Mouse (Mus musculus): ENCODE data around the gene Prtg. TPM values are rescaled to one million over a fixed set of nuclear protein-coding genes. Genes with fewer than 3 reads are reported as not detected.

Prtg gene
- total and polyA plus RNA-seq, 3 experiments, result not detected

GRCm38 (mm10) chr9:72806146-72806545, 528 bp upstream of the Prtg start:
- Histone ChIP-seq H3K9ac (ENCODE audit: insufficient read depth, low read depth) (no peak overlapping the region), H3K4me2 (ENCODE audit: insufficient read depth, low read depth, poor library complexity, severe bottlenecking) (no peak overlapping the region), H3K36me3 (replicated peaks in 1 of 2; ENCODE audit: control insufficient read depth in 1 of 2, insufficient read depth in 1 of 2, low read length in 1 of 2) (no peaks in the 10 kb centered on the region), H3K4me1 (ENCODE audit: control insufficient read depth in 1 of 2, insufficient read depth in 2 of 2) (peaks cover 5 to 6% of the 10 kb centered on the region in 2 experiments; a peak in 3 of 4 replicates), H3K27me3 (replicated peaks) (no peaks in the 10 kb centered on the region), H3K9me3 (replicated peaks; ENCODE audit: low read length) (peaks cover 5% of the 10 kb centered on the region), H3K79me2 (replicated peaks; ENCODE audit: control insufficient read depth, extremely low read depth, insufficient read depth, poor library complexity, severe bottlenecking) (no peaks in the 10 kb centered on the region), H3K27ac (ENCODE audit: insufficient read depth, low read depth) (no peak overlapping the region), H3K4me3 (replicated peaks in 1 of 3; ENCODE audit: low read depth in 2 of 3, low read length in 2 of 3, poor library complexity in 1 of 3) (no peak overlapping the region)
- in situ Hi-C loops (cut with MboI; ENCODE audit: low pct_ligation_motif_present, low pct_unique_long_range_greater_than_20kb, low sequenced_read_pairs) (no loop called here), dilution Hi-C loops (cut with MboI; ENCODE audit: extremely low pct_ligation_motif_present, extremely low pct_unique_long_range_greater_than_20kb, low sequenced_read_pairs) (no loop called here)
- no peak for DNase-seq (ENCODE audit: extremely low read depth)
- TF ChIP-seq JUND (conservative IDR thresholded peaks at IDR 0.05; ENCODE audit: low read depth, low read length) (no peak), TBP (conservative IDR thresholded peaks at IDR 0.05; ENCODE audit: low read depth, low read length) (no peak), ELF1 (IDR thresholded peaks at IDR 0.05; ENCODE audit: low read depth, low read length) (no peak), POLR2AphosphoS2 (IDR thresholded peaks at IDR 0.05; ENCODE audit: low read depth, low read length) (no peak), JUN (IDR thresholded peaks at IDR 0.05; ENCODE audit: insufficient read depth, low read depth, low read length) (no peak)

DNA sequence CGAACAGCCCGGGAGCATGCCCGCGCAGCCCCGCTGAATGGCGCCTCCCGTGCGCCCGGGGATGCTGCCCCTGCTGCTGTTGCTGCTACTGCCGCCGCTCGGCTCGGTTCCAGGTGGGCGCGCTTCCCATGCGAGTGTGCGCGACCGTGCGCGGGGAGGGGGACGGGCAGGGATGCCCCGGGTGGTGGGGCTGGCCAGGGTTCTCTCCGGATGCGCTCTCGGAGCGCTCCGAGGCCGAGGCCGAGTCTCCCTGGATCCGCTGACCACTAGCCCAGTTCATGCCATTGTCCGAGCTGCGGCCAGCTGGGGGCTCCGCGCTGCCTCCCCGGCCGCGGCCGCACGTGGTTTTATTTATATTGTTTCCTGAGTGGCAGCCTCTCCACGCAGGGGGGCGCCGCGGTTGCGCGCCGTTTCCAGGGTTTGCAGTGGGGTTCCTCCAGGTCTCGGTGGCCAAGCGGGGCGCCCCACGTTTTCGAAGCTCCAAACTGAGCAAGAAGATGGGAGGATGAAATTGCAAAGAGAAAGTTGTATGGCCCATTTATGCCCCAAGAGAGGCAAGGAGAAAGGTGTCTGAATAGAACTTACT, 839 bp downstream of the Prtg start:
- Histone ChIP-seq H3K4me3 (replicated peaks in 1 of 3; ENCODE audit: low read depth in 2 of 3, low read length in 2 of 3, poor library complexity in 1 of 3) (peak overlapping the region in 1 of 3 experiments; percentile 15), H3K27me3 (replicated peaks) (no peaks in the 10 kb centered on the region), H3K9me3 (replicated peaks; ENCODE audit: low read length) (peaks cover 5% of the 10 kb centered on the region), H3K4me2 (ENCODE audit: insufficient read depth, low read depth, poor library complexity, severe bottlenecking) (0 out of 2 replicates have a peak overlapping the region, but pooled peaks have one; percentile 10), H3K36me3 (replicated peaks in 1 of 2; ENCODE audit: control insufficient read depth in 1 of 2, insufficient read depth in 1 of 2, low read length in 1 of 2) (no peaks in the 10 kb centered on the region), H3K27ac (ENCODE audit: insufficient read depth, low read depth) (no peak overlapping the region), H3K9ac (ENCODE audit: insufficient read depth, low read depth) (no peak overlapping the region), H3K79me2 (replicated peaks; ENCODE audit: control insufficient read depth, extremely low read depth, insufficient read depth, poor library complexity, severe bottlenecking) (no peaks in the 10 kb centered on the region), H3K4me1 (ENCODE audit: control insufficient read depth in 1 of 2, insufficient read depth in 2 of 2) (peaks cover 5 to 6% of the 10 kb centered on the region in 2 experiments; a peak in 3 of 4 replicates)
- dilution Hi-C loops (cut with MboI; ENCODE audit: extremely low pct_ligation_motif_present, extremely low pct_unique_long_range_greater_than_20kb, low sequenced_read_pairs), result no loop called here
- TF ChIP-seq UBTF (IDR thresholded peaks at IDR 0.05; ENCODE audit: low read depth, low read length), result no peak
- TF ChIP-seq MXI1 (IDR thresholded peaks at IDR 0.05; ENCODE audit: low read depth, low read length), result no peak
- TF ChIP-seq USF1 (IDR thresholded peaks at IDR 0.05; ENCODE audit: low read depth, low read length), result no peak
- TF ChIP-seq USF2 (conservative IDR thresholded peaks at IDR 0.05; ENCODE audit: low read depth, low read length), result no peak
- no peak for TF ChIP-seq CHD1 (IDR thresholded peaks at IDR 0.05; ENCODE audit: low read depth, low read length)
- TF ChIP-seq POLR2AphosphoS2 (IDR thresholded peaks at IDR 0.05; ENCODE audit: low read depth, low read length), result no peak
- in situ Hi-C loops (cut with MboI; ENCODE audit: low pct_ligation_motif_present, low pct_unique_long_range_greater_than_20kb, low sequenced_read_pairs), result no loop called here
- no peak for DNase-seq (ENCODE audit: extremely low read depth)

GRCm38 (mm10) chr9:72808176-72808575, 1.5 kb downstream of the Prtg start:
- Histone ChIP-seq H3K9me3 (replicated peaks; ENCODE audit: low read length) (peaks cover 5% of the 10 kb centered on the region), H3K27me3 (replicated peaks) (no peaks in the 10 kb centered on the region), H3K36me3 (replicated peaks in 1 of 2; ENCODE audit: control insufficient read depth in 1 of 2, insufficient read depth in 1 of 2, low read length in 1 of 2) (no peaks in the 10 kb centered on the region), H3K4me2 (ENCODE audit: insufficient read depth, low read depth, poor library complexity, severe bottlenecking) (no peak overlapping the region), H3K4me1 (ENCODE audit: control insufficient read depth in 1 of 2, insufficient read depth in 2 of 2) (peaks cover 5 to 11% of the 10 kb centered on the region in 2 experiments; a peak in 3 of 4 replicates), H3K27ac (ENCODE audit: insufficient read depth, low read depth) (no peak overlapping the region), H3K9ac (ENCODE audit: insufficient read depth, low read depth) (no peak overlapping the region), H3K4me3 (replicated peaks in 1 of 3; ENCODE audit: low read depth in 2 of 3, low read length in 2 of 3, poor library complexity in 1 of 3) (no peak overlapping the region), H3K79me2 (replicated peaks; ENCODE audit: control insufficient read depth, extremely low read depth, insufficient read depth, poor library complexity, severe bottlenecking) (no peaks in the 10 kb centered on the region)
- DNase-seq (ENCODE audit: extremely low read depth), result no peak
- in situ Hi-C loops (cut with MboI; ENCODE audit: low pct_ligation_motif_present, low pct_unique_long_range_greater_than_20kb, low sequenced_read_pairs) (no loop called here), dilution Hi-C loops (cut with MboI; ENCODE audit: extremely low pct_ligation_motif_present, extremely low pct_unique_long_range_greater_than_20kb, low sequenced_read_pairs) (no loop called here)
- TF ChIP-seq KAT2A (IDR thresholded peaks at IDR 0.05; ENCODE audit: insufficient replicate concordance, low read length) (no peak), BHLHE40 (IDR thresholded peaks at IDR 0.05; ENCODE audit: low read depth, low read length) (no peak), USF1 (IDR thresholded peaks at IDR 0.05; ENCODE audit: low read depth, low read length) (no peak), MAFK (IDR thresholded peaks at IDR 0.05; ENCODE audit: insufficient replicate concordance, low read length) (no peak), CHD2 (IDR thresholded peaks at IDR 0.05; ENCODE audit: low read length) (no peak), ZNF384 (IDR thresholded peaks at IDR 0.05; ENCODE audit: low read depth, low read length) (no peak), EP300 (IDR thresholded peaks at IDR 0.05; ENCODE audit: low read length) (no peak), TCF12 (IDR thresholded peaks at IDR 0.05; ENCODE audit: low read depth, low read length) (no peak), ZKSCAN1 (IDR thresholded peaks at IDR 0.05; ENCODE audit: borderline replicate concordance, low read depth, low read length) (no peak), MYC (IDR thresholded peaks at IDR 0.05; ENCODE audit: low read depth, low read length) (no peak), USF2 (conservative IDR thresholded peaks at IDR 0.05; ENCODE audit: low read depth, low read length) (no peak), JUND (conservative IDR thresholded peaks at IDR 0.05; ENCODE audit: low read depth, low read length) (no peak), TBP (conservative IDR thresholded peaks at IDR 0.05; ENCODE audit: low read depth, low read length) (no peak), POLR2A (IDR thresholded peaks at IDR 0.05; ENCODE audit: low read depth, low read length) (no peak)

All from CH12.LX (cell line).